Mouse (Mus musculus): ENCODE measurements around the gene Gm10800.
"Not testable (repeated sequence)": the region's sequence is repeated elsewhere in the genome, so short reads cannot be mapped to it uniquely, and the experiment has no call there.

DNA sequence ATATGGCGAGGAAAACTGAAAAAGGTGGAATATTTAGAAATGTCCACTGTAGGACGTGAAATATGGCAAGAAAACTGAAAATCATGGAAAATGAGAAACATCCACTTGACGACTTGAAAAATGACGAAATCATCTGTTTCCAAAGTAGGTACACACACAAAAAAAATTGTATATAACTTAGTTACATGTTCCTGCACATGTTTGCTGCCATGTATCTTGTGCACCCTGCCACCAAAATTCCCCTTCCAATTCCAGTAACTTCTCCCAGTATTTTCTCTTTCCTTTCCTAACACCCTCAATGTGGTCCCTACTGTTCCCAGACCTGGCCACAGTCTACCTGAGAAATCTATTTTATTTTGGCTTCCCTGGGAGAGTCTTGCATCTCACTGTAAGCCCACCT is at the start of gene Gm10800:
- TF ChIP-seq CTCF, EP300 (IDR thresholded peaks at IDR 0.05; ENCODE audit: low read depth): not testable (repeated sequence)
